Mouse (Mus musculus) Muller cell, postnatal 12 days (primary cell): ENCODE measurements at regions not wholly inside any gene's neighbourhood (a gene's known extent, or its start where the extent isn't known, plus 50 kb on each side); places are given as distances from the start of the nearest gene placed in this dataset.

Source experiments
- DNase-seq: peaks from one replicate; pipeline ENCODE4 v3.0.0-alpha.2; 2015; ENCODE audit errors: inconsistent ontology term

DNA sequence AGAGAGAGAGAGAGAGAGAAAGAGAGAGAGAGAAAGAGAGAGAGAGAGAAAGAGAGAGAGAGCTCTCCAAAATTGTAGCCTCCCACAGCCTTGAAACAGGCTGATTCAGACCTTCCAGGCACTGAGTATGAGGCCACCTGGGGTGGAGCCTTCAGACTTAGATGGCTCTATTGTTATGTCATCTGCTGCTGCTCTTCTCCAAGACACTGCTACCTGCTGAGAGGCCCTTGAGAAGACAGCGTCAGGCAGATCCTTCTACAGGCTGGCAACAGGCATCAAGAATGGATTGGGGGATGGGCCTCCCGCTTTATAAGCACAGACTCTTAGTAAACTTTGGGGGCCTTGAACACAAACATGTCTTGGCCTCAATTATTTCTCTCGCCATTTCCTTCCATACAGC is 1340.9 kb upstream of the Adgrl3 start:
- no peak for DNase-seq

GRCm38 (mm10) chr5:79680321-79680720 is 1339.6 kb upstream of the Adgrl3 start:
- DNase-seq = no peak

GRCm38 (mm10) chr5:79706631-79707030 is 1313.3 kb upstream of the Adgrl3 start:
- DNase-seq = no peak

DNA sequence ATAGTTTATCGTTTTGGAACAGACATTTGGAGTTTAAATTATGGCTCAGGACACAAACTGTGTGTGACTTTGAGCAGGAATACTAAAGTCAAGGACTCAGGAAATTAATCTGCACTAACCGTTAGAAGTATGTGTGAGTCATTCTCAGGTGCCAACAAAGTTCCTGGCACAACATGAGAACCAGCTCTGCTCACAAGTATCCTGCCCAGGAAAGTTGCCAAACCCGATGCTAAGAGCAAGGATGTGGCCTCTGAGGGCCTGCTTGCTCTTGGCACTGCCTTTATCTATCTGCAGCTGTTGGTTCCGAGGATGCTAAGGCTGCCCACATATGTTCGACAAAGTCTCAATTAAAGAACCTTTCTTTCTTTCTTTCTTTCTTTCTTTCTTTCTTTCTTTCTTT is 1285.1 kb upstream of the Adgrl3 start:
- peak; percentile 22 for DNase-seq

GRCm38 (mm10) chr5:79784391-79784790 is 1235.5 kb upstream of the Adgrl3 start:
- DNase-seq = no peak

GRCm38 (mm10) chr5:79826531-79826930 is 1193.4 kb upstream of the Adgrl3 start:
- no peak for DNase-seq

GRCm38 (mm10) chr5:79846456-79846855 is 1173.5 kb upstream of the Adgrl3 start:
- no peak for DNase-seq

DNA sequence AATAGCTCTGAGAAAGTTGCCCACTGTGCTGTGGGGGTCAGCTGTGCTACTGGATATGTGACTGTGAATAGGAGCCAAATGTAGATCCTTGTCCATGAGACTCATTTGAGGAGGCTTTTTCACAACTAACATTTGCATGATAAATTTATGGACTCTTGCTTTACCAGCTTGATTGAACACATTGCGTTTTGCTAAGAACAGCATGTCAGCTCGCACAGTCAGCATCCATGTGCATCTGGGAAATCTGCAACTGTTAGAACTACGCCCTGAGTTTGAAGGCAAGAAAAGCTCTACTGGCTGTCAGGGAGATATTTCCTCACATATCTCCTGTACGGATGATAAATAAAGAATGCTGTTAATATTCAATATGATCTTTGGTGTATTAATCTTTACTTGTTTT is 1164.1 kb upstream of the Adgrl3 start:
- no peak for DNase-seq

- no peak for DNase-seq
These were observed 1119.2 kb upstream of the Adgrl3 start for GRCm38 (mm10) chr5:79900713-79901112.

- peak; percentile 64 for DNase-seq
These were observed 1114.6 kb upstream of the Adgrl3 start for GRCm38 (mm10) chr5:79905341-79905740.
